Mouse (Mus musculus) lung, postnatal 36 days (tissue): Measurements from ENCODE around the gene Lin7a.

ENCODE experiments used
- DNase-seq: peaks from one replicate; pipeline ENCODE4 v3.0.0; 2022; ENCODE audit warnings: mixed read lengths

Lin7a gene

GRCm38 (mm10) chr10:107339524-107339923, 68.0 kb downstream of the Lin7a start:
- no peak for DNase-seq

GRCm38 (mm10) chr10:107341151-107341550, 69.7 kb downstream of the Lin7a start:
- no peak for DNase-seq

DNA sequence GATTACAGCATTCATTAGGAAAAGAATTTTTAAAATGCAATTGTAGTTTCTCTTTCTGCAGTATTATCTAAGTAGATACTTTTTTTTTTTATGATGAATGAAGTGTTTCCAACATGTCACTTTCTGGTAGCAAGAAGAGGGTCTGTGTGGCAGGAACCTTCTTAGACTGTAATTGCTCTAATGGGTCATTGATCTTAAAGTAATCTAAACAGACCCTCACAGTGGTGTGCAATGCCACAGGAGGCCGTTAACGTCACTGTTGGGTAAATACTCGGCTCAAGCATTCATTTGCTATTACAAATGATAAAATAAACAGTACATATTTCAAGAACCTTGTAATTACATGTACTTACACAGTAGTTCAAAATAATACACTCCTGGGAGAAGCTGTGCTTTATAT, 72.7 kb downstream of the Lin7a start:
- DNase-seq: no peak

DNA sequence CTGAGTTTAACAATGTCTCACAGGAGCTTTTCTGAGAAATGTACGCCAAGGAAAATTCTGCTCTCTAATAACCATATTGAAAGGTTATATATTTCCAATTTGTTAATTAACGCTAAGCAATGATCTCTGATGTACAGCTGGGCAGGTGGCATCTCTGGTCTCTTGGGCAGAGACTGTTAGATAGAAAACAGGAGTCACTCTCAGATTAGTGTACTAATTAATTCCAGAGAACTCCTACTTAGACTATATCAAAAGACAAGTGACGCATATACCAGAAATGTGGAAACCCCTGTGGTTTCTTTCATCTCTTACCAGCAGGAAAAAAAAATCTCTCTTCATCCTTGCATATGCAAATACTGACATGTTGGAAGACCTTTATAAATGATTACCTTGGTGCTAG, 76.4 kb downstream of the Lin7a start:
- no peak for DNase-seq

DNA sequence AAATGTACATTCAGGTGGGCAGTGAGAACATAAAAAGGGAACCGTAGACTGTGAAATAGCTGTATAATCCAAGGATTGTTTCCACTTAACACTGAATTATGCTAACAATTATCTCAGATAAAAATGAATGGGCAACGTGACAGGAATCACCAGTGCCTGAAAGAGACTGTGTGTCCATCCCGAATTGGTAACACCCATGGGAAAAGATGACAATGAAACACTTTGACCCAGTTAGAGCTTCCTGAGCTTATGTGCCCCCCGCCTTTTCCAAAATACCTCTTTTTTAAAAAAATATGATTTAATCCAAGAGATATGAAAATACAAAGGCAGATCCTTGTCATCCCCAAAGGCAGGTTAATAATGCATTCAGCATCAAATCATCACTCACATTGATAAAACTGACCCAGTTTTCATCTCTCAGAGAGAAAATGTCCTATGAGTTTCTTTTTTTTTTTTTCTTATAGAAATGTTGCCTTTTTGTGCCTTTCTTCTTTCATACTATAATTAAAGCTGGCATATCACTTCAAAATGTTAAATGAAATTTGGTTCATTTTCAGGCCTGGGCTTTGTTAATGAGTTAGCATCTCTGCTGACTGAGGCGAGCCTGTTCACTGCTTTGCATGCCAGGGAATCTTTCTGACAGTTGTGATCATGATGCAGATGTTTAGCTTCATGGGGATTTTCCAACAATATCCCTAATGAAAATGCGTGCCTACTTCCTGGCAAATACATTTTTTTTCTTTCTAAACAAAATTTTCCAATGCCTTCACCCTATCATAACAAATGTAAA, 80.4 kb downstream of the Lin7a start:
- no peak for DNase-seq

GRCm38 (mm10) chr10:107353483-107353882, 82.0 kb downstream of the Lin7a start:
- DNase-seq: no peak

DNA sequence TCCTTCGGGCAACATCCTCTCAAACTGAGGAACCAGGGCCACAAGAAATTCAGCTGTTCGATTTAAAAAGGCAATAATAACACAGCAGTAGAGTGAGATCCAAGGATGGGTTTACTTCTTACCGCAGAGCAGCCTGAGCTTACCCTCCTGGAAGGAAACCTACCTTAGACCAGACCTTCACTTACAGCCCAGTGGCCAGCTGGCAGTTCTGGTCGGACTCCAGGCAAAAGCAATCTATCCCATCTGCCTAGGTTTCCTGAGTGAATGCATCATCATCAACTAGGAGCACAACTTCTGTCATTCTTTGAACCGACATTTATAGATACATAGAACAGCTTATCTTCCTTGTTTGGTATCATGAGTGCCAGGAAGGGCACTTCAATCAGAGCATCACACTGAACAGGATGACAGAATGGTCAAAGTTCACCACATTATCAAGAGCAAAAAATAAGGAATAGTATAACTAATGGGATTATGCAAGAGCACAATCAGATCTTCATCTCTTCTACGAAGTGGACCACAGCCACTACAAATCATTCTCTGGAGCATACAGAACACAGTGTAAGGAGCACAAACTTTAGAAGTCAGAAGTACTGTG, 87.1 kb downstream of the Lin7a start:
- no peak for DNase-seq

DNA sequence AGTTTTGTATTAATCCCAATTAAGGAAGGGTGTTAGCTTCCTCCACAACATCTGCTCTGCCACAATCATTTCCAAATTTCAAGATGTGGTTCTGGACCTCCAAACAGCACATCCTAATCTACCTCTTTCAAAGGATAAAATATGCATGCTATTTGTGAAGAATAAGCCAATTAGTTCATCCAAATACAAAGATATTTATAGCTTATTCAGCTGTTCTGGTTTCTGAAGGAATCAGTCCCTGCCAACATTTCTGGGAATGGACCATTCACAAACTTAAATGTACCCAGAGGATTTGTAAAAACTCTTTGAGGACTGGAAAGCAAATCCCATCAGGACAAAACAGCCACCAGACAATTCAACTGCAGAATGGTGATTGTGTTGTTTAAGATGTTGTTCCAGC, 87.8 kb downstream of the Lin7a start:
- DNase-seq: no peak

DNA sequence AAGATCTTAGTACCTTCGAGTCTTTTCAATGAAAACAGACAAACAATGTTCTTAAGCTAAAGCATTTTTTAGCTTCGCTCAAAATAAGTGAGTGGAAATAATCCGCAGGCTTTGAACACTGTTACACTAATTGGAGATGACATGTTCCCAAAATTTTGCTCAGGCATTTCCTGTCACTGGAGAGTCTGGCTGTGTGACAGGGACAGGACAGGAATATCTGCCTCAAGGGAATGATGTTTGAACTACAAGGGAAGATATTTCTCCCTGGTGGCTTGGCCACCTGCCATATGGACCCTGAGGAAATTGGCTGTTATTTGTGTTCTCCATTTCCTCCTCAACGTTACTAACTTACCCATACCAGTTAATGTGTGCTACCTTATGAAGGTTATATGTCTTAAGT, 90.1 kb downstream of the Lin7a start:
- peak; percentile 3 for DNase-seq

- no peak for DNase-seq
Observed at GRCm38 (mm10) chr10:107362026-107362425, 90.5 kb downstream of the Lin7a start.

GRCm38 (mm10) chr10:107363049-107363816, 91.7 kb downstream of the Lin7a start:
- DNase-seq: peak; percentile 4

DNA sequence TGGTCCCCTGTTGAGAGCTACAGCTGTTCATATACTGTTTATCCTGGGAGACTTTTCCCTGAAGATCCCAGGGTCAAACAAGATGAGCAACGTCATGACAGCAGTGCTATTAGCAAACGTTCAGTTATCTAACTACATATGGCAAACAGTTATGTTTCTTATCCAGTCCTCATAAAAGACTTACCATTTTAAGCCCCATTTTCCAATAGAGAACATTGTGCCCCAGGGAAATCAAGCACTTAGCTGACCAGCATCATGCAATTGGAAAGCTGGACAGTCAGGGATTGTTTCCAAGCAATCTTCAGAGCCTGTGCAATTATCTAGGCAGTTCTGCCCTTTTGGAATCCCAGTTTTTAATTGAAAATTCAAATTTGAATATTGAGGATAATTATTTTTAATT, 105.7 kb downstream of the Lin7a start:
- no peak for DNase-seq

DNA sequence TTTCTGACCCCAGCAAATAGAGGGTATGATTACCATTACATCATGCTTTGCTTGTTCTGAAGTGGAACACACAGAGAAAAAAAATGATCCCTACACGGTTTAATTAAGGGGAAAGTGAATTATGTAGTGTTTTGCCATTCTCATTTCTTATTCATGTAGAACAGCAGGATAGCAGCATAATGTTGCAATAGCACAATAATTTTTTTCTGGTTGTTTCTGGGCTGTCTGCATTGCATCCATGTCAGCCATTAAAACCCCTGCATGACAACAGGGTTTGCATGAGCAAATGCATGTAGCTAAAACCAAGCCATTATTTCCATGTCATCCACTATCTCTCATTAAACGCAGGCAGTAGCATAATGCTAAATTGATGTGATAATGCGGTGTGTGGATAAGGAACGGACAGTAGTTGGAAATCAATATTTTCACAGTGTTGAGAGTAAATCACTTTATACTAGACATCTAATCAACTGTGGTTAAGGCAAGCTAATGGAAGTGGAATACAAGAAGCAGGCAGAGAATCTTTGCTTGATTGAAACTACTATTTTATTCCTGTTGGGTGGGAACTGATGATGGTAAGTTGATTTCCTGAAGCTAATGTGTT, 109.8 kb downstream of the Lin7a start:
- no peak for DNase-seq

DNA sequence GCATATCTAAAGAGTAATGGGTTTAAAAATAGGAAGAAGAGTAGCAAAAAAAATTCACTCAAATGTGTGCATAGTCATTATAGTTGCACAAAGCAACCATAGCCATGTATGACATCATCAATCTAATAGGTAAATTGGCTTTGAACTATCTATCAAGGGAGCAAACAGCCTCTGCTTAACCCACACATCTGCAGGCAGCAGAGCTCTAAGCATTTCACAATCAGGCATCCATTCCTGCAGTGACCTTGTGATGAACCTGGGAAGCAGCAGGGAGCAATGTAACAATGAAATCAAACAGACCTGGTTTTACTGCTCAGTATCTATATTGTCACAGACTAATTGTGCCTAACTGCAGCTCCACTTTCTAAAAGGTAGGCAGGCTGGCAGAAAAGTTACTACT, 112.3 kb downstream of the Lin7a start:
- no peak for DNase-seq

- peak; percentile 48 for DNase-seq
Observed at GRCm38 (mm10) chr10:107389505-107389904, 118.0 kb downstream of the Lin7a start.

- DNase-seq: no peak
Observed at GRCm38 (mm10) chr10:107405347-107405746, 133.9 kb downstream of the Lin7a start.

- no peak for DNase-seq
Observed at GRCm38 (mm10) chr10:107418306-107418705, 146.8 kb downstream of the Lin7a start.

DNA sequence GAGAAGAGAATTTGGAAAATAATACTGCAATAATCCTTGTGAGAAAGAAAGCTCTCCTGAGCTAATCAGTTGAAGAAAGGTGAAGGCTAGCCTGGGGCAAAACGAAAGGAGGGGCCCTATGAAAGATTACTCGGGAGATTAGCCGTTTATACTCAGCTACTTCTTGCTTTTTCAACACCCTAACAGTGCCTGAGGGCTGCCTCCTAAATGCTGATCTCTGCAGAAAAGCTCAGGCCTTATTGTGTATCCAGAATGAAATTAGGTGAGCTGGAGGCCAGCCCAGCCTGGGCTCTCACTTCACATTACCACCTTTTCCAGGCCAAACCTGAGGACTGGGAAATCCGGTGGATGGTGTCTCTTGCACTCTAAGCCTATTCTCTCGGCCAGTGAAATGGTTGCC, 165.5 kb downstream of the Lin7a start:
- no peak for DNase-seq

GRCm38 (mm10) chr10:107442781-107443180, 171.3 kb downstream of the Lin7a start:
- peak; percentile 56 for DNase-seq

- no peak for DNase-seq
Observed at GRCm38 (mm10) chr10:107449496-107450330, 178.2 kb downstream of the Lin7a start.

GRCm38 (mm10) chr10:107467819-107468218, 196.3 kb downstream of the Lin7a start:
- DNase-seq: peak; percentile 56
